Mouse (Mus musculus): ENCODE results near the gene Qsox2.

Gene Qsox2

DNA sequence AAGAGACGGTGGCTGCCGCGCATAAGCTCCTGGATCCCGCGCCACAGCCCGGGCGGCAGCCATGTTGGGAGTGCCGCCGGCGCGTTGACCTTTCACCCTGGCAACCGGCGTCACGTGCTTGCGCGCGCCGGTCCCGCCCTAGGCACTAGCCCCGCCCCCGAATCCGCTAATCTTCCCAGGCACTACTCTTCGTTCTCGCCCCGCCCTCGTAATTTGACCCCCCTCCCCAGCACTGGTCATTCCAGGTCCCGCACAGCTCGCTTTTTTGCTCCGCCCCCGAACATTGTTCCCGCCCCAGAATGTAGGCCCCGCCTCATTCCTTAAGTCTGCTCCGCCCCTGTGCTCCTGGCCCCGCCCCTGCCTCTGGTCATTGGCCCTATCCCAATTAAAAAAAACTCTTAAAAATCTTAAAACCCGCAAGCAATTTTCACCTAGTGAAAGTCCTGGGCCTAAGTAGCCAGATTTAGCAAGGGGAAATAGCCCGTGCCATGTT is at the start of gene Qsox2:
Gene Qsox2 (minus strand): TSS at position 236 of the 493 bp plus-strand sequence.
- peak; percentile 95 to 96 for DNase-seq

DNA sequence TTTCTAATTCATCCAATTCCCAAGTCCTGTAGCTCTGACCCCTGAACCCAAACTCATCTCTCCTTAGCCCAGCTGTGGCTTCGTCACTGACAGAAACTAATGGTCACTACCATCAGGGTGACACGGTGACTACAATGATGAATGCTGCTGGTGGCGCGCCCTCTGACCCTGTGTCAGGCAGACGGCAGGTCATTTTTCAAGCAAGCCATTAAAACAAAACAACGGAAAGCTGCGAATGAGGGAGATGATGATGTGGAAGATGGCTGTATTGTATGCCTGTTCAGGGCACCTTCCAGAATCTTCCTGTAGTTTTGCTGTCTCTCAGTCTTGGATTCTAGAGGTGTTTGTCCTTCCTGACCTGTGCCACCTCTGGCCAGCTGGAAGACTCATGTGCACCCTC is 49.1 kb upstream of the Qsox2 start:
- DNase-seq: no peak

DNA sequence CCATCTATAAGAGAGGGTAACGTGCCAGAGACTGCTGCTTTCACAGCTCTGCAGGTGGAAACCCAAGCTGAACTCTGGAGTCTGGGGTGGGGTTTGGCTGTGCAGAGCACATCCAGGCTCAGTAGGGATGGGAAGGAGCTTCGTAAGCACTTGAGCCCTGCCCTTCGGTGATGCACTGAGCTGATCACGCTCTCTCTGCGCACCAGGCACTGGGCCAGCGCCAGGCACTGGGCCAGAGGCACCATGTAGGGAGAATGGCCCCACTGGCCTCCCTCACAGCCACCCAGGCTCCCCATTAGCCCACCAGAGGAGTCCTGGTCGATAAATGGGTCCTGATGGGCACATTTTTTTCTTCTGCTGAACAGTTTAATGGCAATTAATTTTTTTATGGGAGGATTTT is 48.5 kb upstream of the Qsox2 start:
- peak; percentile 35 to 66 for DNase-seq

DNA sequence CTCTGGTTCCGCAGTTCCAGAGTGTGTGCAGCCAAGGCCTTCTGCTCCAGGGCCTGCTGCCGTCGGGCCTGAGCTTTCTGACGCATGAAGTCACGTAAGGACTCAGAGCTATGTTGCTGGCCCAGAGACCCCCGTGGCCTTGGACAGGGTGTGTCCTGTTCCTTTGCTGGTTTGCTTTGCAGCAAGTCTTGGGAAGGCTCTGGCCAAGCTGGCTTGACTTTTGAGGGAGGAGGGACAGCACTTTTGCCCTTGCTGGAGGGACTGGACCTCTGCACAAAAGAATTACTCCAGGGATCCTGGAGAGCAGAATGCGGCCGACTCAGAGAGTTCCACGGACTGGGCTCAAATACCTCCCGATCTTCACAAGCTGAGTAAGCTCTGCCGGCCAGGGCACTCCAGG is 43.3 kb upstream of the Qsox2 start:
- no peak for DNase-seq

DNA sequence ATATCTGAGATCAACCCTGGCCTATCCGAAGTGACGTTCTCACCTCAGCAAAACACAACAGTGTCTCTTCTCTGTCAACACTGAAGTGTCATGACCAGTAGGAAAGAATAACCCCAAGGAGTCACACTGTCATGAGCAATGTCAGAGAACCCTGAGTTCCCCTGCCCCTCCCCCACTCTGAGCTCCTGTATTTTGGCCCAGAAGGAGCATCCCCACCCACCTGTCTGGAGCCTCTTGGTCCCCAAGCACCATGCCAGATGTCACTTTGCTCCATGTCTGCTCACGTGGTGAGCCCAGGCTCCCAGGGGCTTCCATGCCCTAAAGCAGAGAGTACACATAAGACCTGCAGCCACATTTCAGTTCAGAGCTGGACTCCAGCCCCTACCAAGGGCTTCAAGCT is 42.4 kb upstream of the Qsox2 start:
- no peak for DNase-seq

DNA sequence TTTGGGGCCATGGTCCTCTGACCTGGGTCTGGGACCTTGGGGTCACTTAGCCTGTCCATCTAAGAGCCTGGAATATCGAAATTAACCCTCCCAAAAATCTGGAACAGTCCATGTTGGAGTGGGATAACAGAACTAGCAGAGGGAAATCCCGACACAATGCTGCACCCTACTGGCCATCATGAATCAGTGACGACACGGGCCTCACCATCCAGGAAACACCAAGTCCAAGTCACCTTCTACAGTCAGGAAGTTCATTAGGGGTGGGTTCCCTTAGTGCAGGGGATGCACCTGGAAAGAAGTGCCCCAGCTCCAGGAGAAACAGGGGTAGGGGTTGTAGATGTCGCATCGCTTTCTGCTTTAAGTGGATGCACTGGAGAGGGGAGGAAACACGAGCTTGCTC is 36.3 kb upstream of the Qsox2 start:
- DNase-seq: peak; percentile 45 to 62

DNA sequence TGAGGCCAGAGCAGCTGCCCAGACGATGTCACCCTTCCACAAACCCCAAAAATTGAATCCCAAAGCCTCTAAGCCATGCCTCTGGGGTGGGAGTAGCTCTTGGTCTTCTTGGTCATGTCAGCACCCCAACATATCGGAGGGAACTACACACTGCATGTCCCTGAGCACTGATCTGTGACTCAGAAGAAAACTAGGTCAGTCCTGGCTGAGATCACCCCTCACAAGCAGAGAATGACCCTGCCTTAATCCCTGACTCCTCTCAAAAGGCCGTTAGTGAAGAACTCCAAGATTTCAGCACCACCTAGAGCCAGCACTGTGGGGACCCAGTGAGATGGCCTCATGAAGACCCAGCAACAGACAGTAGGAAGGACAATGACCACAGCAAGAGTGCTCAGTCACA is 30.9 kb upstream of the Qsox2 start:
- DNase-seq: no peak

DNA sequence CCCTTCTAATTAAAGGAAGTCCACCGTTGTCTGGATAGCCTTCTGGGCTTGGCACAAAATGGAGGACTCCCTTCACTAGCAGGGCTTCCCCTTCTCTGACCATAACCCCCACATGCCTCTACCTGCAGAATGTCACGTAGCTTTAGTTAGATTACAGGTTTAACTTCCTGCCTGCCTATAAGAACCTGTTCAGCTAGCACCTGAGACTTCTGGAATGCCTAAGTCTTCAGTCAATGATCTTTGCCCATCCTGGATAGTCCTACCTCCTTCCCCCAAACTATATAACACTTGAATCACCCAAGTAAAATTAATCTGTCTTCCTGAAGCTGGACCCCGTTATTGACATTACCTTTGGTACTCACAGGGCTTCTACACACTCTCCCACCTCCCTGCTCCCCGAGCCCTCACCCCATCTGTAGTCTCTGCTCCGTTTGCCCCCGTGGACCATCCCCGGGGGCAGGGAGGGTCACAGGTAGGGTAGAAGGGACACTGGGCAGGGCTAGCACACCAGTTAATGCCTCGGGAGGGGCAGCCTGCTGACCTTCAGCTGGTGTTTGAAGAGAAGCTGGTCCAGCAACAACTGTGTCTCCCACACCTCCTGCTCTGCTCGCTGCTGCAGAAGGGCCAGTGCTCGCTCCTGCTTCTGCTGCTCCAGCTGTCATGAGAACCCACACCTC is 28.9 kb upstream of the Qsox2 start:
- DNase-seq: no peak

DNA sequence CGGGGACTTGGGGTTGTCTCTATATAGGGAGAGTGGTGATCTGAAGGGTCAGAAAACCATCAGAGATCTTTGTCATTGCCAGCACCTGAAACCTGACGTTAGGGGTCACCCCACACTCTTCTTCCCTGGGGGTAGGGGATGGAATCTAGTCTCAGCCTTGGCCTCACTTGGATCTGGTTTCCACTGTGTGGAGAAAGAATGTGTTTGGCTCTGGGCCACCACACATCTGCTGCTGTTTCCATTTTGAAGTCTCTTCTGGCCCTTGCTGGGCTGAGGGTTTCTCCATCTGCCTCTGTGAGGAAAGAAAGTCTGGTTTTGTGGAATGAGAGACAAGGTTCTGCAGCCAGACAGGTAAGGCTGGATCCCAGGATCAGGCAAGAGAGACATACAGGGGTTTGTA is 27.8 kb upstream of the Qsox2 start:
- peak; percentile 35 to 47 for DNase-seq

DNA sequence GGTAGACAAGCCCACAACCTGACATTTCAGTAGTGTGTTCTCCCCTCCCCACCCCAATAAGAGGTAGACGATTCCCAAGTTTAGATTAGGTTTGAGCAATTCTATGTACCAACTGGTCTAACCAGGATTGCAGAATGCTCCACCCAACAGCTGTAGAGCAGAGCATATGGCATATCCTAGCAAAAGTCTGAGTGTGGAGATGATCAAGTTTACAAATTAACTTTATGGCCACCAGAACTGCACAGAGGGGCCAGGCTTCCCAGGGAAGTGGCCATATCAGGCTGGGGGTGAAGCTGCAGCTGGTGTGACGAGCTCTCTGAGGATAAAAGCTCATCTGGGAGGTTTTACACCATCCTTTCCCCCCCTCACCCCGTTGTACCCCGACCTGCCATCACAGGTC is 27.3 kb upstream of the Qsox2 start:
- DNase-seq: no peak

DNA sequence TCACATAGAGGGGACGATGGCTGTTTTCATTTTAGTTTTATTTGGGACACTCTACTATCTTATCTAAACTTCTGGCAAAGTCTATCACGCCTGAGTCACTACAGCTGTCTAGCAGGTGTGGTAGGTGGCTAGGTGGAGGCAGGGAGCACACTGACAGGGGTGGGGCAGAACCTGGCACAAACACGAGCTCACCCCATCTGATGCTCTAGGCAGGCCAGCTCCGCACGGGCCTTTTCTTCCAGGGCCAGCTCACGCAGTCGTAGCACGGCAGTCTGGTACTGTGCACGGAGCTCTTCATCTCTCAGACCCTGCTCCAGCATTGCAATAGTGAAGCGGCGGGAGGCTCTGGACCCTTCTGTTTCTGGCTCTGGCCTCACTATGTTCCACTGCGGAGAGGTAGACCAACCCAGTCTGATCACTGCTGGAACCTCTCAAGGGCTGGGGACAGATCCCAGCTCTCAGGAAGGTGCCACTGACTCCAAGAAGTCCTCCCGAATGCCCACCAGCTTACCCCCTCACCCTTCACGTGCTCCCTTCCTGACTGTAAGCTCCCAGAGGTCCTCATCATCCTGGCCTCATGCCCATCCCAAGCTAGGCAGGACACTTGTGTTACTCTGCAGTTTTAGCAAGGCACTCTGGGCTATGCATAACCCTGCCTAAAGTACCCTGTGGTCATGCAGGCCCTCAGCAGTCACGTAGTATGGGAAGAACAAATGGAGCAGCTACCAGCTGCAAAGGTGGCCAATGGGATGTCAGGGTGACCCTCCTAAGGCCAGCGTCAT is 20.2 kb upstream of the Qsox2 start:
- DNase-seq: no peak

DNA sequence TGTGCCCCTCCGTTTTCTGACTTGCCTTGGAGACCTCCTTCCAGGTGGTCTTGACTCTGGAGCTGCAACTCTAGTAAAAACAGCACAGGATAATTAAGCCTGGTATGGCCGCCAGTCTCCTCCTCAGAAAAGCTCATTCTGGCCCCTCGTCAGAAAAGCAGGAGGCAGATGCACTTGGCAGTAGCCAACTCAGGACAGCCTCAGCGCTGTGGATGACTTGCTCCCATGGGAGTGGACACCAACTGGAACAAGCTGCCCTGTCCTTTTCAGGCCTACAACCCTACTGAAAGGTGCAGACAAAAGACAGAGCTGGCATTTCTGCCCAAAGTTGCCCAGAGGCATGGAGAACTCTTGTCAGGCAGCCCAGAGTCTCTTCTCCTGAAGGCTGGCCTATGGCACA is 17.5 kb upstream of the Qsox2 start:
- DNase-seq: no peak

DNA sequence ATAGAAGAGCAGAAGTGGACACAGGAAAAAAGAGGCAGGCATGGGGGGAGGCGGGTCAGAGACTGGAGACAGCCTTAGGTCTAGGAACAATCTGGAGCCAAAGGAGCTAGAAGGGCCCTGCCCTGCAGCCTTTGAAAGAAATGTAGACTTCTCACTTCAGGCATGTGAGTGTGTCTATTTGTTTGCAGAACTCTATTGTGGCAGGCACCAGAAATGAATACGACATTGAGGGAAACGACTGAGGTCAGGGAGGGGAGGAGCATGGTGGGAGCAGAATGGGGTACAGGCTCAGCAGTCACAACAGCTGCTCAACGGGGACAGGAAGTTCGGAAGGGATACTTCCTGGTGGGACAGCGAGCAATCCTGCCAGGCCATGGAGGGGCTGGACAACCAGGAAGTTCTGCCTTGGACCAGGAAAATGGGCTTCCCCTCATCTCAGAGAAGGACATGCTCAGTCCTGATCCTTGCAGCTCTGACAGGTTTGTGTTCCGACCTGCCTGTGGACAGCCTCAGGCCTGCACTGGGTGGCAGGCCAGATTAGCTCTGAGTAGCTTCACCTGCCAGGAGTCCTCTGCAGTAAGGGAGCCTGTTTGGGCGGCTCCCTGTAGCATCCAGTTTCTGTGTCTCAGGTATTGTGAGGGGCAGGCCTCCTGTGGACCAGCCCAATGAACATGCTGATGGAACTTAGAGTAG is 15.3 kb upstream of the Qsox2 start:
- no peak for DNase-seq

DNA sequence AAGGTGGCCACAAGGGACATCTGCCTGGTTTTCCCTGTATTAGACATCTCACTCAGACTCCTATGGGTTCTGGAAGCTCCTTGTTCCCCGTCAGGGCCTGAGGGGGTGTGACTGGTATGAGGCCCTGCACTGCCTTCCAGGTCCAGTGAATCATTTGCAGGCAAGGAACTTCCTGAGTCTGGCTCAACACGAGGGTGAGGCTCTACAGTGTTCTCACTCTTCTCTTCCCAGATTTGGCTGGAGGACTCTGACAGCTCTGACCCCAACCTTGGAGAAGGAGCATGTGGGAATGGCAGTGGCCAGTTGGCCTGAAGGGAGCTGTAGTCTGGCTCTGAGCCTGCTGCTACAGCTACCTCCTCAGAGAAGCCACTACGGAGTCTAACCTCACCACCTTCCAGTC is 10.2 kb upstream of the Qsox2 start:
- peak in 1 of 2 experiments; percentile 37 for DNase-seq

DNA sequence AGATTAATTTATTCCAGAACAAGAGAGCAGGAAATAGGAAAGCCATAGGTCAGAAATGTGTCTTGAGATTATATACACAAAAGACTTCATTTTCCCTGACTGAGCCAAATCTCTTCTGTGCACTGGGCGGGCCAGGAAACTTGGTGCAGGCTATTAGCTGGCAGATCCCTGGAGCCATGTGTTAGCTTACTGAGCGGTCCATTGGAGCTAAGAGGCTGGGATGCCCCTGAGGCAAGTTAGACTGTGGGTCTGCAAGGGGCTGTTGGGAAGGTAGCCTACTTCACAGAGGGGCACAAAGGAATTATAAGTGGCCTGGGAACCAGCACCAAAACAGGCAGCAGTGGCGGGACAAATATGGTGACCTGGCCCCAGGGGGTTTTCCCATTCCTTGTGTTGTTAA is 3.5 kb upstream of the Qsox2 start:
- DNase-seq: peak; percentile 31 to 73

DNA sequence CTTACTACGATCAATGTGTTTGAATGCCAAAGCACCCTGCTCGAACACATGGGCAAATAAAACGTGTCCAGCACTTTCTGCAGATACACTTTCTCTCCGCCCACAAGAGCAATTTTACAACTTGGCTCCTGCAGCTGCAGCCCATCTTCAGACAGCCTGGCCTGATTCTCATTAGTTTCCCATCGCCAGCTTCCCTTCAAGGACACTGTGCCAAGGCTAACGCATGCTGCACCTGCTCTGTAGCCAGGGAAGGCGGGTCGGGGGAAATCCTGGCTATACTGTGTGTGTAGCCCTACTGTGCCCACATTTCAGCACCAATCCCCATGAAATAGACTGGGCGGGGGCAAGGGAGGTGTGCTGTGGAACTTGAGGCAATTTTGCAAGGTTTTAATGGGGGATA is 3.0 kb upstream of the Qsox2 start:
- DNase-seq: peak; percentile 52 to 81

DNA sequence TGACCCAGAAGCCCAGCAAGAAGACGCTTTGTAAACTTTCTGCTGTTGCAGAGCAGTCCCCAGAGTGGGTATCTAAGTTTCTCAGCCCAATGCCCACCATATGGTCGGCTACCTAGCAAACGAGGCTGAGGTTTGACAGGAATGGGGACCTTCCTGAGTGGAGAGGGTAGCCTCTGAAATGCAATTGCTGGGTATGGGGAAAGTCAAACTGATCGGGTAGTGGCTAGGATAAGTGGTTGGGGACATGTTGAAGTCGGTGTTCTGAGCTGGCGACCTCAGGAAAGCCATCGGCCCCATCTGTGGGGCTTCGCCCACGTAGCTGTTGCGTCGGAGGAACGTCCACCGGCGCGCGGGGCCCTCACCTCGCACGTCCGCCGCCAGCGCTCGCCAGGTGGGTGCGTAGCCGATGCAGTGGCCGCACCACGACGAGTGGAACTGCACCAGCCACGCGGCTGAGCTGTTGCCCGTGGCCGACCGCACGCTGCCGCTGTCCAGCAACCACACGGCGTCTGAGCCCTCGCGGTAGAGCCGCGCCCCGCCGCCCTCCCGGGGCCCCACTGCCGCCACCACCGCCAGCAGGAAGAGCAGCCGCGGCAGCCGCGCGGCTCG is 540 bp downstream of the Qsox2 start:
- DNase-seq: no peak

DNA sequence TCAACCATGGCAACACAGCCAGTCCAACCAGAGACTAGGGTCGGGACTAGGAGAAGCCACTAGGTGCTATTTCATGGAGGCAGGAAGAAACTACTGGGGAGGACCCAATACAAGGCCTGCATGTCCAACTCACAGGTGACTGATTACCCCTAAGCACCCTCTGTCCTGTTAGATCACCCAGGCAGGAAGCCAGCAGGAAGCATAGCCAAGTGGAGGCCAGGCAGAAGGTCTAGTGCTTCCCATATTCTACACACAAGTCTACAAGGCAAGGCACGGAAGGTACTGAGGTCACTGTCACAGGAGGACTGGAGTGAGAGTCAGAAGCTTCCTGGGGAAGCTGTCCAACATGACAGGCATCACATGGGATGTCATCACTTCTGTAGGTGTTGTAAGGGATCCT is 2.6 kb downstream of the Qsox2 start:
- DNase-seq: no peak

DNA sequence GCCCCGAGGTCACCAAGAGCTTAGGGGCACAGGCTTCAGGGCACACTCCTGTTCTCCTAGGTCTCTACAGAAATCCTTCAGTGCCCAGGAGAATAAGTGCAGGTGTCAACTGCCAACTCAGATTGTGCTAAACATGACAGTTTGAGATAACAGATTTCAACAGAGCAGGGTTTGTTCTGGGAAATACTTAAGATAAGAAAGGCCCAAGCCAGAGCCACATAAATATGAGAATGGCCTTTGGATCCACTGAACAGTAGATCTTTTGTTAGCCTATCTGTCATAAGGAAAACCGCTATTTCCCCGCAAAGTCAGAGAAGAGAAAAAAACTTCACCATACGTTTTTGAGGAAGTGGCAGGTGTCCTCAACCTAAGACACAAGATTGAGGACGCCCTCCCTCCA is 3.1 kb downstream of the Qsox2 start:
- DNase-seq: no peak

DNA sequence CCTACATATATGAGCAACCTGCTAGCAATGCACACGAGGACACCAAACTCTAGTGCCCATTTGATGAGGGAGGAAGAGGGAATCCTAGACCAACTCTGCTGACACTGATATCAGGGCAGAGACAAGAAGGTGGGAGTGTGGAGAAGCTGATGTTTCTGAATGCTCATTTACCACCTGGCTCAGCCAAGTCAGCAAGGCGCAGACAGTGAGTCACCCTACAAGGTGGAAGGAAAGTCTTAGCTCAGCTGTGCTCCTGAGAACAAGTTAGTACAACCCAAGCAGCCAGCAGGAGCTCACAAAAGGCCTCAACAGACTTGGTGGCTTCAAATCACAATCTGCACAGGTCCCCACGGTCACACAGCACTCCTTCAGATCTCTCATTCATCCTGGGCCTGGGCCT is 6.0 kb downstream of the Qsox2 start:
- DNase-seq: no peak

DNA sequence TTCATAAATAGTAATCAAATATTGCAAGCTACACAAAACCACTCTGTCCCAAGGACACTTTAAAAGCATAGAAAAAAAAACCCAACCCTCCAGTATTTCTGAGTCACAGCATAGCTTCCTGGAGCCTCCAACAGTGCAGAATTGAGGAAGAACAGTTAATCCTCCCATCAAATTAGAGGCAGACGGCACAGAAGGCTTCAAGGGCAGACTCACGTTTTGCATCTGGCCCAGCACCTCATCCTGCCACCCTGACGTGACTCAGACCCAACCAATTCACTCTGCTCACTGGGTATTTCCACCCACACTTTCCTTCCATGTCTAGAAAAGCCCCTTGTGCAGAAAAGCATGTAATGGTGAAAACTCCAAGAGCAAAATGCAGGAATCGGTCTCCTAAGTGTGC is 7.1 kb downstream of the Qsox2 start:
- no peak for DNase-seq

DNA sequence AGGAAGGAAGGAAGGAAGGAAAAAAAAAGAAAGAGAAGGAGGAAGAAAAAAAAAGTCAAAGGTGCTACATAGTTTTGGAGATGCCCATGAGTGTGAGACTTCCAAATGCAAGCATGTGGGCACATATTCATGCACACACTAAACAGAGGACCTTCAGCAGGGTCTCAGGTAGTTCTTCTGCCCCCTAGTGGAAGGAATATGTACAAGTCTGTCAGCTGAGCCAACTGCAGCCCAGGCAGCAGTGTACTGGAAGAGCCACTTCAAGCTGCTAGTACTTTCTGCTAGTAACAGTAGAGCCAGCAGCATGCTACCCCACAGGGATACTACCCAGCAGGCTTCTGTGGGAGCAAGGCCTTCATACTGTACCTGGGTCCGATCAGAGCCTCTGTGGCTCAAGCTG is 9.5 kb downstream of the Qsox2 start:
- peak in 1 of 2 experiments; percentile 55 for DNase-seq

DNA sequence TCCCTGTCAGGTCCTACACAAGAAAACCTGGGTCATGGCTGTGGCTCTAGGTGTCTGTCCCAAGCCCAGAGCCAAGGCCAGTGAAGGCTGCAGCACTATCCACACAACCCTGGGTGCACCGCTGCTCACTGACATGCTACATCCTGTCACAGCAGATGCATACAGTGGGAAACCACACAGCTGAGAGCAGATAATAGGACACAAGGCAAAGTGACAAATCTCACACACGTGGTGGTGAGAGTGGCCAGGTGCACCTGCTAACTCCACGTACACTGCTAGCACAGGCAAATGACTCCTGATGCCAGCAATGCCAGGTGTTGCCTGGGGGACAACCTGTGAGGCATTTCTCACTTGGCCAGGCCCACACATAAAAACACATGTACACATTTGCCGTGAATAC is 12.1 kb downstream of the Qsox2 start:
- no peak for DNase-seq

DNA sequence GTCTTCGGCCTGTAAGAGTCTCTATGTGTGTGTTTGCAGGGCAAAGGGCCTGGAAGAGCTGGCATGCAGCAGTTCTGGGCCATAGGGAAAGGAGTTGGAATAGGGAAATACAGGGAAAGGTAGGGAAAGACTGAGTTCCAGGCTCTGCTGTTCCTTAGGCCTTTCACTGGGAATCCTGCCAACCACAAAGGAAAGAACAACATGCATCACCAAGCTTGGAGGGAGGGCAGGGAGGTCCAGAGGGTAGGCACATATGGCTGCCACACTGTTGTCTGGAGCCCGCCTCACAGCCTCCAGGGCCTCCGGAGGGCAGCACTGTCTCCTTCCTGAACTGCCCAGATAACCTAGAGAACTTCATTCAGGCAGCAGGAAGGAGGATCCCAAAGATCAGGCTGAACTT is 13.4 kb downstream of the Qsox2 start:
- DNase-seq: no peak

Measured in lung, postnatal 4 days (tissue).